Mouse (Mus musculus) MEL (cell line): ENCODE measurements at regions not wholly inside any gene's neighbourhood (a gene's known extent, or its start where the extent isn't known, plus 50 kb on each side); places are given as distances from the start of the nearest gene placed in this dataset.

Experiments used
- DNase-seq: peaks from one replicate; pipeline ENCODE4 v3.0.0; 2011; ENCODE audit warnings: low read depth, low spot score
- H3K27ac ChIP-seq: 2 replicates; pipeline ENCODE4 v1.5.1; 2012; ENCODE audit warnings: low read depth, mild to moderate bottlenecking, control low read depth, low read length, moderate library complexity; ENCODE audit not compliant: control insufficient read depth
- H3K27me3 ChIP-seq, 2 experiments: fragments of 150-350 bp in 1 of 2; sonication (generic) in 1 of 2; 2 replicates each; pipeline ENCODE4 v1.6.1; 2012; ENCODE audit warnings: low read length in 2 of 2, mild to moderate bottlenecking in 2 of 2, improper control_type of control experiment in 1 of 2, moderate library complexity in 1 of 2; ENCODE audit not compliant: insufficient read depth in 2 of 2, control insufficient read depth in 1 of 2
- H3K36me3 ChIP-seq, 2 experiments: 2 replicates each; pipeline ENCODE4 v1.6.1; 2012 to 2014; ENCODE audit warnings: low read length in 2 of 2, improper control_type of control experiment in 1 of 2, inconsistent platforms in 1 of 2, mild to moderate bottlenecking in 1 of 2; ENCODE audit not compliant: insufficient read depth in 2 of 2, control insufficient read depth in 1 of 2
- H3K4me1 ChIP-seq, 2 experiments: fragments of 150-350 bp in 1 of 2; sonication (generic) in 1 of 2; 2 replicates each; pipeline ENCODE4 v1.6.1; 2012; ENCODE audit warnings: low read length in 2 of 2, improper control_type of control experiment in 1 of 2, mild to moderate bottlenecking in 1 of 2; ENCODE audit not compliant: insufficient read depth in 2 of 2, control insufficient read depth in 1 of 2
- H3K4me3 ChIP-seq, 2 experiments: fragments of 150-350 bp in 1 of 2; sonication (generic) in 1 of 2; 2 replicates each; pipeline ENCODE4 v1.5.1; 2012; ENCODE audit warnings: low read depth in 2 of 2, low read length in 2 of 2, mild to moderate bottlenecking in 2 of 2, moderate library complexity in 2 of 2, control low read depth in 1 of 2, improper control_type of control experiment in 1 of 2; ENCODE audit not compliant: control insufficient read depth in 1 of 2, insufficient read depth in 1 of 2
- H3K79me2 ChIP-seq: 2 replicates; pipeline ENCODE4 v1.6.1; 2012; ENCODE audit warnings: mild to moderate bottlenecking, low read length, moderate library complexity; ENCODE audit not compliant: control insufficient read depth, poor library complexity, insufficient read depth
- H3K9ac ChIP-seq: 2 replicates; pipeline ENCODE4 v1.6.1; 2012; ENCODE audit warnings: low read depth, mild to moderate bottlenecking, control low read depth, low read length, moderate library complexity; ENCODE audit not compliant: control insufficient read depth, poor library complexity, severe bottlenecking
- H3K9me3 ChIP-seq: fragments of 150-350 bp; sonication (generic); replicated peaks from 2 replicates; pipeline ENCODE4 v1.6.1; 2012; ENCODE audit warnings: mild to moderate bottlenecking, low read length, improper control_type of control experiment, moderate library complexity; ENCODE audit not compliant: insufficient read depth
- CHD2 ChIP-seq: IDR thresholded peaks from 2 replicates; pipeline ENCODE4 v1.6.1; 2011; ENCODE audit warnings: low read length, improper control_type of control experiment
- E2F4 ChIP-seq: IDR thresholded peaks from 2 replicates; pipeline ENCODE4 v1.6.1; 2011; ENCODE audit warnings: low read depth, low read length, improper control_type of control experiment, borderline replicate concordance
- EP300 ChIP-seq, 2 experiments: IDR thresholded peaks; 2 replicates each; pipeline ENCODE4 v1.6.1; 2011; ENCODE audit warnings: improper control_type of control experiment in 2 of 2, low read length in 2 of 2, low read depth in 1 of 2, mild to moderate bottlenecking in 1 of 2
- GATA1 ChIP-seq: IDR thresholded peaks from 2 replicates; pipeline ENCODE4 v1.6.1; 2011; ENCODE audit warnings: low read depth, low read length, improper control_type of control experiment
- JUND ChIP-seq: IDR thresholded peaks from 2 replicates; pipeline ENCODE4 v1.6.1; 2011; ENCODE audit warnings: low read depth, mild to moderate bottlenecking, improper control_type of control experiment, low read length
- MAZ ChIP-seq: IDR thresholded peaks from 2 replicates; pipeline ENCODE4 v1.6.1; 2012; ENCODE audit warnings: low read depth, mild to moderate bottlenecking, inconsistent platforms, low read length, improper control_type of control experiment
- MEF2A ChIP-seq: IDR thresholded peaks from 2 replicates; pipeline ENCODE4 v1.6.1; 2014; ENCODE audit warnings: low read depth, mild to moderate bottlenecking, inconsistent platforms, low read length, improper control_type of control experiment; ENCODE audit not compliant: poor library complexity, insufficient replicate concordance, severe bottlenecking; ENCODE audit errors: extremely low read depth
- MYC ChIP-seq: IDR thresholded peaks from 2 replicates; pipeline ENCODE4 v1.6.1; 2011; ENCODE audit warnings: low read depth, mild to moderate bottlenecking, low read length, improper control_type of control experiment, moderate library complexity
- NELFE ChIP-seq: IDR thresholded peaks from 2 replicates; pipeline ENCODE4 v1.6.1; 2011; ENCODE audit warnings: low read depth, low read length, improper control_type of control experiment
- NRF1 ChIP-seq: IDR thresholded peaks from 2 replicates; pipeline ENCODE4 v1.6.1; 2014; ENCODE audit warnings: low read depth, mild to moderate bottlenecking, inconsistent platforms, low read length, improper control_type of control experiment, moderate library complexity; ENCODE audit not compliant: poor library complexity, insufficient read depth, severe bottlenecking
- POLR2AphosphoS2 ChIP-seq: IDR thresholded peaks from 2 replicates; pipeline ENCODE4 v1.6.1; 2011; ENCODE audit warnings: low read length, improper control_type of control experiment
- POLR2AphosphoS5 ChIP-seq: IDR thresholded peaks from 2 replicates; pipeline ENCODE4 v1.6.1; 2012; ENCODE audit warnings: low read depth, borderline replicate concordance, mild to moderate bottlenecking, inconsistent platforms, low read length, moderate library complexity, mixed read lengths
- RCOR1 ChIP-seq: IDR thresholded peaks from 2 replicates; pipeline ENCODE4 v1.6.1; 2012; ENCODE audit warnings: low read depth, mild to moderate bottlenecking, inconsistent platforms, low read length, improper control_type of control experiment
- SMC3 ChIP-seq: IDR thresholded peaks from 2 replicates; pipeline ENCODE4 v1.6.1; 2011; ENCODE audit warnings: low read depth, low read length, improper control_type of control experiment
- TAL1 ChIP-seq: IDR thresholded peaks from 2 replicates; pipeline ENCODE4 v1.6.1; 2012; ENCODE audit warnings: mild to moderate bottlenecking, inconsistent platforms, low read length, moderate library complexity, mixed read lengths
- TBP ChIP-seq: IDR thresholded peaks from 2 replicates; pipeline ENCODE4 v1.8.0; 2011; ENCODE audit warnings: low read depth, low read length, improper control_type of control experiment
- USF2 ChIP-seq, 2 experiments: IDR thresholded peaks; 2 replicates each; pipeline ENCODE4 v1.6.1; 2011 to 2012; ENCODE audit warnings: improper control_type of control experiment in 2 of 2, low read length in 2 of 2, borderline replicate concordance in 1 of 2, inconsistent platforms in 1 of 2, low read depth in 1 of 2, mild to moderate bottlenecking in 1 of 2; ENCODE audit not compliant: insufficient read depth in 1 of 2
- ZMIZ1 ChIP-seq: IDR thresholded peaks from 2 replicates; pipeline ENCODE4 v1.6.1; 2012; ENCODE audit warnings: low read depth, mild to moderate bottlenecking, inconsistent platforms, low read length, improper control_type of control experiment, moderate library complexity

DNA sequence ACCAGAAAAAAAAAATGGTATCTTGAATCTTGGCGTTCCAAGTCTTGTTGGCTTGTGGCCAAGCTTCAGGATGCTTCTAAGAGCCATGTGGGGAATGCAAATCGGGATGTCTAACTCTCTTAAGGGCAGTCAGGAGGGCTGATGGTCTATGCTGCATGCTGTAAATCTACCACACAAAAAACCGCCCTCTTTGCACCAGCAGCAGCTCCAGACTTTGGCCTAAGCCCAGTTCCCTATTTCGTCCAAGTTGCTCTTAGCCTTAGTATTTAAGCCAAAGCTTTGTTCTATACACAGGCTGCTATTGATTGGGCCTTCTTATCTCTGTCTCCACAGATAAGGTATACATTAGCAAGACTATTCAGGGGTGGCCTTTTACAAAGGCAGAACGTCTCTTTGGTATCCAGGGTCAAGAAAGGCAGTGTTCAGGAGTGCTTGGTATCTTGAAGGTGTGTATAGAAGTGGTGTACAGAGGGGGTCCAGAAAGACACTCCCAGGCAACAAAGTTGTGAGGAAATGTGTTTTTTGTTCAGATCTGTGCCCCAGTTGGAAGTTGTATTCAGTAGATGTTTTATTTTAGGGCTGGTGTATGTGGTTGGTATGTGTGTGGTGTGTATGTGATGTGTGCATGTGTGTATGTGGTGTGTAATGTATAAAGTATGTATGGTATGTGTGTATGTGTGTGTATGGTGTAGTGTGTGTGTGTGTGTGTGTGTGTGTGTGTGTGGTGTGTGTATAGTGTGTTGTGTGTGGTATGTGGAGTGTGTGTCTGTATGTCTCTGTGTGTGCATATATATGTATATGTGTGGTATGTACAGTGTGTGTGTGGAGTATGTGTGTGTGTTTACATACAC lies 146.9 kb upstream of the Pik3r1 start:
- Histone ChIP-seq H3K9ac (no peak overlapping the region), H3K4me1 (no peaks in the 10 kb centered on the region), H3K27ac (no peak overlapping the region), H3K27me3 (no peaks in the 10 kb centered on the region), H3K4me3 (no peak overlapping the region), H3K79me2 (no peaks in the 10 kb centered on the region), H3K36me3 (no peaks in the 10 kb centered on the region), H3K9me3 (no peaks in the 10 kb centered on the region)
- TF ChIP-seq POLR2AphosphoS5, result no peak; the same call in 1 of the 2 replicates
- no peak for TF ChIP-seq MAZ
- no peak for TF ChIP-seq SMC3
- no peak for TF ChIP-seq USF2 (IDR thresholded peaks at IDR 0.05; ENCODE audit: borderline replicate concordance in 1 of 2, insufficient read depth in 1 of 2, low read depth in 1 of 2, low read length in 2 of 2)
- TF ChIP-seq GATA1, result 0 out of 2 replicates have a peak, but pooled peaks have one; percentile 3
- no peak for TF ChIP-seq TAL1
- DNase-seq, result peak; percentile 26

DNA sequence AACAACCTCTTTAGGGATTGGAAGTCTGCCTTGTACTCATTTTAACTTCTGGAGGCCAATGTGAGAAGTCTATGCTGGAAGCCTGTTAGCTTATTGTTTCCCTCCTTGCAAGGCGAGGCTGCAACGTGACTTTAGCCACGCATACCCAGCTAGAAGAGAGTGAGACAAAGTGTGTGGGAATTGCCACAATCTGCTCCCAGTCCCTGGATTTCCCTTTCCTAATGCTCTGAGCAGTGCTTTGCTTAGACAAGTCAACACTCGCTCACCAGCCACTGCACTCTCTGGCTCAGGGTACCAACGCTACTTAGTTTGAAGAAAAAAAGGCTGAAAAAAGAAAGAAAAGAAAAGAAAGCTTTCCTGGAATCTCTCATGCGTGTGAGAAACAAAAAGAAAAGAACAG lies 147.5 kb upstream of the Pik3r1 start:
- Histone ChIP-seq H3K9me3 (no peaks in the 10 kb centered on the region), H3K27ac (no peak overlapping the region), H3K9ac (no peak overlapping the region), H3K4me1 (no peaks in the 10 kb centered on the region), H3K79me2 (no peaks in the 10 kb centered on the region), H3K4me3 (no peak overlapping the region), H3K36me3 (no peaks in the 10 kb centered on the region), H3K27me3 (no peaks in the 10 kb centered on the region)
- DNase-seq, result no peak
- TF ChIP-seq TBP, result no peak
- no peak for TF ChIP-seq CHD2
- no peak for TF ChIP-seq EP300 (IDR thresholded peaks at IDR 0.05; ENCODE audit: low read depth in 1 of 2, low read length in 2 of 2)
- TF ChIP-seq MYC, result no peak
- TF ChIP-seq JUND, result no peak
- TF ChIP-seq NELFE, result no peak
- TF ChIP-seq E2F4, result no peak
- TF ChIP-seq NRF1, result no peak
- TF ChIP-seq POLR2AphosphoS2, result no peak
- TF ChIP-seq ZMIZ1, result no peak
- TF ChIP-seq RCOR1, result no peak
- no peak for TF ChIP-seq MEF2A
- TF ChIP-seq, all 39 proteins: peak for 0
